Mouse (Mus musculus): ENCODE data around the gene Bfsp2. TPM values are rescaled to one million over a fixed set of nuclear protein-coding genes. Genes with fewer than 3 reads are reported as not detected.

The Bfsp2 gene
- 5.2 and 5.5 TPM in 2 replicates for polyA plus RNA-seq (2021; fragmentation: Nextera tagmentation)
- long read RNA-seq, experiment 1, transcript Bfsp2-201 (7 exons, 1,662 nt) = major isoform, 68 of 70 reads
- long read RNA-seq, experiment 1, partial matches to known transcripts = 1 of 70 reads
- long read RNA-seq, experiment 1, other reads (novel, unspliced or antisense) = 1 of 70 reads
- long read RNA-seq, experiment 2, transcript Bfsp2-201 (7 exons, 1,662 nt) = major isoform, 10 of 10 reads
- long read RNA-seq, experiment 2, partial matches to known transcripts = 0 of 10 reads
- long read RNA-seq, experiment 2, other reads (novel, unspliced or antisense) = 0 of 10 reads

DNA sequence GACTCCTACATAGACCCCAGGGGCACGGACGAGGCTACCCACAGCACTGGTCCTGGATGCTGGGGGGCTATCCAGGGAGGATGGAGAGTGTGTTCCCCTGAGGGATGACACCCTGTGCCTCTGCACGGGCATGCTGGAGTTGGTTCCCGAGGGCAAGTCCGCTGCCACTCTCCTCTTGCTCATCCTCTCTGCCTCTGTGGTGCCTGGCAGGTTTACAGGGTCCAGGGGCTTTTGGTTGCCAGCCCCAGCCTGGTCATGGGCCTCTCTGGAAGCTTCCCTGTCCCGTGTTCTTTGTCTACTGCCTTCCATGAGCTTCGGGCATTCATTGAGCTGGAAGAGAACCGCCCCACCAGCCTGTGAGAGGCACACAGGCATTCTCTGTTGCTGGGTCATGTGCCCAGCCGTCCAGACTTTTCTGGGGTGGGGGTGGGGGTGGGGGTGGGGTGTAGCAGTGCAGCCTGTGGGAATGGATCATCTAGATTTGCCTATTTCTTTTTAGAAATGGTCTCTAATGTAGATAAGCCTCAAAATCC is at the start of gene Bfsp2:
Bfsp2 (minus strand) TSS at position 377 of the 533 bp plus-strand sequence.

Other genes with a start within 250 kb of the Bfsp2 start
- 508 and 688 TPM in 2 replicates for gene Trf, start 250.0 kb downstream of the Bfsp2 start, polyA plus RNA-seq (2021; fragmentation: Nextera tagmentation)
- 0.21 TPM in 1 of 2 replicates, not detected in the other for gene 1300017J02Rik, start 175.3 kb downstream of the Bfsp2 start, polyA plus RNA-seq (2021; fragmentation: Nextera tagmentation)
- 1.6 and 3.4 TPM in 2 replicates for gene Topbp1, start 175.2 kb downstream of the Bfsp2 start, polyA plus RNA-seq (2021; fragmentation: Nextera tagmentation)
- 43.2 and 52.8 TPM in 2 replicates for gene Cdv3, start 114.6 kb downstream of the Bfsp2 start, polyA plus RNA-seq (2021; fragmentation: Nextera tagmentation)

All from left cerebral cortex, adult 6 months (tissue).